In genomic region chr9:58308395-58308794, GRCm38 (mm10) we compare ENCODE assay signal across 9 mouse cellular contexts. TPM values are rescaled to one million over a fixed set of nuclear protein-coding genes. Genes with fewer than 3 reads are reported as not detected.
DNase-seq lines count a peak whose midpoint lies in the region; ATAC-seq and TF ChIP-seq lines count a peak whose summit lies in the region.
"Had no signal": no experiment of that assay in that cellular context is flagged by ENCODE, and none has a peak within 500 bp of the region (broad histone marks: within the 10 kb centered on the region; RNA-seq: fewer than 3 reads in every experiment).

No protein-coding gene starts in this region.

- peaks cover 43% of the 10 kb centered on the region for H3K27me3 ChIP-seq in midbrain, embryonic 10.5 days (ENCODE audit: low read depth, poor library complexity, severe bottlenecking)
- peaks cover 16% of the 10 kb centered on the region for H3K27me3 ChIP-seq in midbrain, embryonic 16.5 days (ENCODE audit: control insufficient read depth, insufficient read depth, low read depth, low read length)
- H3K27me3 ChIP-seq in forebrain, embryonic 14.5 days (replicated peaks; ENCODE audit: control insufficient read depth, insufficient read depth, low read length) = peaks cover 22% of the 10 kb centered on the region
- H3K27me3 ChIP-seq in liver, postnatal 0 days (ENCODE audit: insufficient read depth, low read length) = peaks cover 24% of the 10 kb centered on the region

- H3K9ac ChIP-seq in midbrain, embryonic 16.5 days (ENCODE audit: low read depth, low read length) = no peak overlapping the region
- H3K9ac ChIP-seq in forebrain, embryonic 14.5 days (ENCODE audit: low read length) = no peak overlapping the region
- H3K9ac ChIP-seq in liver, postnatal 0 days (replicated peaks) = no peak overlapping the region
- H3K9ac ChIP-seq: neural tube, embryonic 13.5 days had no signal

- H3K36me3 ChIP-seq in midbrain, embryonic 10.5 days = no peaks in the 10 kb centered on the region
- H3K36me3 ChIP-seq in midbrain, embryonic 16.5 days (ENCODE audit: control insufficient read depth, insufficient read depth, low read length) = no peaks in the 10 kb centered on the region
- no peaks in the 10 kb centered on the region for H3K36me3 ChIP-seq in forebrain, embryonic 14.5 days (ENCODE audit: control insufficient read depth, insufficient read depth, low read length)
- no peaks in the 10 kb centered on the region for H3K36me3 ChIP-seq in liver, postnatal 0 days (replicated peaks; ENCODE audit: insufficient read depth, low read length)
- H3K36me3 ChIP-seq: neural tube, embryonic 13.5 days had no signal

- no peak for TF ChIP-seq EP300 in liver, postnatal 0 days (IDR thresholded peaks at IDR 0.05; ENCODE audit: low read depth)

- peaks cover 57% of the 10 kb centered on the region for H3K4me1 ChIP-seq in midbrain, embryonic 10.5 days
- H3K4me1 ChIP-seq in midbrain, embryonic 16.5 days (ENCODE audit: control insufficient read depth, insufficient read depth, low read length) = peaks cover 19% of the 10 kb centered on the region
- H3K4me1 ChIP-seq in forebrain, embryonic 14.5 days (ENCODE audit: control insufficient read depth, insufficient read depth, low read length) = peaks cover 25% of the 10 kb centered on the region
- H3K4me1 ChIP-seq in liver, postnatal 0 days (ENCODE audit: insufficient read depth) = no peaks in the 10 kb centered on the region; the same call in 1 of the 2 replicates

- H3K4me3 ChIP-seq in midbrain, embryonic 10.5 days = no peak overlapping the region
- no peak overlapping the region for H3K4me3 ChIP-seq in midbrain, embryonic 16.5 days (ENCODE audit: low read depth, low read length)
- H3K4me3 ChIP-seq in forebrain, embryonic 14.5 days (ENCODE audit: low read depth, low read length) = no peak overlapping the region
- H3K4me3 ChIP-seq in liver, postnatal 0 days (ENCODE audit: low read depth, low read length) = no peak overlapping the region
- H3K4me3 ChIP-seq: neural tube, embryonic 13.5 days had no signal

- no peak for DNase-seq in midbrain, embryonic 10.5 days (ENCODE audit: low spot score)
- no peak for DNase-seq in forebrain, embryonic 14.5 days (ENCODE audit: low spot score)
- peak; percentile 58 to 66 for DNase-seq in heart, postnatal 36 days
- peak; percentile 65 to 86 for DNase-seq in lung, postnatal 4 days
- DNase-seq in retina, embryonic 14.5 days (ENCODE audit: low spot score) = no peak
- no peak for DNase-seq in liver, postnatal 0 days
- DNase-seq in adrenal gland, adult 2 months = no peak

- no peak overlapping the region for H3K4me2 ChIP-seq in midbrain, embryonic 16.5 days (ENCODE audit: low read length)
- no peak overlapping the region for H3K4me2 ChIP-seq in forebrain, embryonic 14.5 days (ENCODE audit: low read length)
- no peak overlapping the region for H3K4me2 ChIP-seq in liver, postnatal 0 days (ENCODE audit: low read depth, low read length)
- H3K4me2 ChIP-seq: neural tube, embryonic 13.5 days had no signal

- H3K9me3 ChIP-seq in midbrain, embryonic 10.5 days (replicated peaks) = no peaks in the 10 kb centered on the region
- no peaks in the 10 kb centered on the region for H3K9me3 ChIP-seq in midbrain, embryonic 16.5 days (replicated peaks; ENCODE audit: control insufficient read depth, low read length, poor library complexity, severe bottlenecking)
- H3K9me3 ChIP-seq in forebrain, embryonic 14.5 days (replicated peaks; ENCODE audit: control insufficient read depth, low read length) = no peaks in the 10 kb centered on the region
- H3K9me3 ChIP-seq in liver, postnatal 0 days (ENCODE audit: low read length) = no peaks in the 10 kb centered on the region
- H3K9me3 ChIP-seq: neural tube, embryonic 13.5 days had no signal

- ATAC-seq in midbrain, embryonic 16.5 days = no peak
- no peak; the same call in 1 of the 2 replicates for ATAC-seq in forebrain, embryonic 14.5 days
- no peak for ATAC-seq in liver, postnatal 0 days

- 32% methylated on average over 6 of the region's 6 CpGs for WGBS in midbrain, embryonic 10.5 days
- 33% methylated on average over 6 of the region's 6 CpGs for WGBS in midbrain, embryonic 16.5 days
- WGBS in forebrain, embryonic 14.5 days = 33% methylated on average over 6 of the region's 6 CpGs
- 60% methylated on average over 6 of the region's 6 CpGs for WGBS in liver, postnatal 0 days (ENCODE audit: insufficient replicate concordance)

- intact Hi-C loops in heart, postnatal 36 days (cut with DNase I) = no loop called here

- peak overlapping the region; percentile 66 for H3K27ac ChIP-seq in midbrain, embryonic 10.5 days (replicated peaks)
- H3K27ac ChIP-seq in midbrain, embryonic 16.5 days (ENCODE audit: low read length) = no peak overlapping the region
- peak overlapping the region; percentile 14; the same call in 1 of the 2 replicates for H3K27ac ChIP-seq in forebrain, embryonic 14.5 days (ENCODE audit: low read depth, low read length)
- H3K27ac ChIP-seq in liver, postnatal 0 days (ENCODE audit: low read depth) = no peak overlapping the region
- H3K27ac ChIP-seq: neural tube, embryonic 13.5 days had no signal

- no peak for TF ChIP-seq CTCF in liver, postnatal 0 days (IDR thresholded peaks at IDR 0.05; ENCODE audit: low read depth)

RNA-seq across cellular contexts. Expression of gene Loxl1, which starts 4.6 kb away (rescaled TPM):
- polyA plus RNA-seq in midbrain, embryonic 10.5 days (2016; fragmentation: Nextera tagmentation; extraction: Ambion mirVana) = 6.9 and 10.9 TPM in 2 replicates
- 4.8 and 5.1 TPM in 2 replicates for polyA plus RNA-seq in midbrain, embryonic 16.5 days (2015; fragmentation: Nextera tagmentation; extraction: Ambion mirVana)
- 9.2 and 11.1 TPM in 2 replicates for polyA plus RNA-seq in forebrain, embryonic 14.5 days (2014; fragmentation: Nextera tagmentation; extraction: Ambion mirVana)
- total RNA-seq in heart, postnatal 36 days (2021) = 10 to 100 TPM; 29.6 TPM
- polyA plus RNA-seq in liver, postnatal 0 days (2015; fragmentation: Nextera tagmentation; extraction: Ambion mirVana) = 2.8 and 3.1 TPM in 2 replicates
- total RNA-seq in adrenal gland, adult 2 months (2021) = 10 to 100 TPM; 24.8 to 44.6 TPM
- 73.5 and 81.5 TPM in 2 replicates for polyA plus RNA-seq in adrenal gland, adult 2 months (2012; rRNA removed)

RNA-seq across cellular contexts. Expression of gene Stoml1, which starts 55.4 kb away (rescaled TPM):
- 32.2 and 39.9 TPM in 2 replicates for polyA plus RNA-seq in midbrain, embryonic 10.5 days (2016; fragmentation: Nextera tagmentation; extraction: Ambion mirVana)
- polyA plus RNA-seq in midbrain, embryonic 16.5 days (2015; fragmentation: Nextera tagmentation; extraction: Ambion mirVana) = 134 and 144 TPM in 2 replicates
- polyA plus RNA-seq in forebrain, embryonic 14.5 days (2014; fragmentation: Nextera tagmentation; extraction: Ambion mirVana) = 75.1 and 81.1 TPM in 2 replicates
- 10 to 100 TPM; 10.2 to 10.4 TPM for total RNA-seq in heart, postnatal 36 days (2021)
- polyA plus RNA-seq in liver, postnatal 0 days (2015; fragmentation: Nextera tagmentation; extraction: Ambion mirVana) = 5.6 and 6.7 TPM in 2 replicates
- 10 to 100 TPM; 13.8 to 17.2 TPM for total RNA-seq in adrenal gland, adult 2 months (2021)
- 38.1 and 38.4 TPM in 2 replicates for polyA plus RNA-seq in adrenal gland, adult 2 months (2012; rRNA removed)

RNA-seq across cellular contexts. Expression of gene Pml, which starts 58.8 kb away (rescaled TPM):
- polyA plus RNA-seq in midbrain, embryonic 10.5 days (2016; fragmentation: Nextera tagmentation; extraction: Ambion mirVana) = 13.4 and 14.1 TPM in 2 replicates
- 3.5 and 3.9 TPM in 2 replicates for polyA plus RNA-seq in midbrain, embryonic 16.5 days (2015; fragmentation: Nextera tagmentation; extraction: Ambion mirVana)
- polyA plus RNA-seq in forebrain, embryonic 14.5 days (2014; fragmentation: Nextera tagmentation; extraction: Ambion mirVana) = 5.3 and 6.0 TPM in 2 replicates
- 1 to 10 TPM; 8.3 to 9.5 TPM for total RNA-seq in heart, postnatal 36 days (2021)
- 8.4 and 8.5 TPM in 2 replicates for polyA plus RNA-seq in liver, postnatal 0 days (2015; fragmentation: Nextera tagmentation; extraction: Ambion mirVana)
- total RNA-seq in adrenal gland, adult 2 months (2021) = 10 to 100 TPM; 20.8 to 28.0 TPM
- 27.7 and 33.4 TPM in 2 replicates for polyA plus RNA-seq in adrenal gland, adult 2 months (2012; rRNA removed)

Comparison
In these comparisons a context has a peak if more than half of its experiments do, and no peak if none do; other contexts are left out.
1. H3K27ac ChIP-seq: peak in midbrain, embryonic 10.5 days (single experiment) and forebrain, embryonic 14.5 days (single experiment); none in midbrain, embryonic 16.5 days (single experiment) and liver, postnatal 0 days (single experiment).
2. DNase-seq: peak in heart, postnatal 36 days (2 of 2) and lung, postnatal 4 days (2 of 2); none in midbrain, embryonic 10.5 days (single experiment), forebrain, embryonic 14.5 days (single experiment), retina, embryonic 14.5 days (single experiment), liver, postnatal 0 days (single experiment) and adrenal gland, adult 2 months (single experiment).